Mouse (Mus musculus): ENCODE measurements around the gene Ankrd13a.

DNA sequence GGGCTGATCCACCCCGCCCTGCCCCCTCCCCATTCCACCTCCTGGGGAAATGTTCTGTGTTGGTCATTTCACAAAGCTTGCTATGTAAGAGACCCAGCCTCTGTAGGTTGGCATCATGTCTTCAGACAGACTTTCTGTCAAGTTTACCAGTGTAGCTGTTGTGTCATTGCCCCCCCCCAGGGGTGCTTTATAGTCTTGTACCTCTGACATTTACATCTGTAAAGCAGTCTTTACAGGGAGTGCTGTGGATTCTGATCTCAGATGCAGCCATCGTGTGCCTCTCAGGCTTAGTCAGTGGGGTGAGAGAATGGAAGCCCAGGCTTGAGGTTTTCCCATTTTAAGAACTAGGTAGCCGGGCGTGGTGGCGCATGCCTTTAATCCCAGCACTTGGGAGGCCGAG, 27.4 kb downstream of the Ankrd13a start:
- TF ChIP-seq POLR2A (IDR thresholded peaks at IDR 0.05; ENCODE audit: borderline replicate concordance, insufficient read depth, low read length): no peak
- no peak for TF ChIP-seq CTCF (IDR thresholded peaks at IDR 0.05; ENCODE audit: borderline replicate concordance, insufficient read depth, low read depth, low read length)
